Mouse (Mus musculus) heart, embryonic 14.5 days (tissue): ENCODE results near the gene Vsig10. TPM values are rescaled to one million over a fixed set of nuclear protein-coding genes. Genes with fewer than 3 reads are reported as not detected.

Source experiments
- ATAC-seq: fragments of 200-750 bp; cut with Nextera tagmentation; 2 replicates; pipeline ENCODE4 v1.8.0; 2017; ENCODE audit warnings: low read depth, moderate TSS enrichment; ENCODE audit not compliant: insufficient number of reproducible peaks, insufficient read depth, low FRiP score
- H3K27ac ChIP-seq, 2 experiments: fragments of 200-500 bp in 1 of 2; fragments of 300-500 bp in 1 of 2; sonication (generic) in 1 of 2; replicated peaks in 1 of 2; 2 replicates each; pipeline ENCODE4 v1.5.1; 2012 to 2014; ENCODE audit warnings: low read depth in 2 of 2, low read length in 2 of 2, control low read depth in 1 of 2, mild to moderate bottlenecking in 1 of 2, mixed read lengths in 1 of 2; ENCODE audit not compliant: control insufficient read depth in 1 of 2, insufficient read depth in 1 of 2
- H3K27me3 ChIP-seq: fragments of 300-500 bp; sonication (generic); 2 replicates; pipeline ENCODE4 v1.6.1; 2014; ENCODE audit warnings: mild to moderate bottlenecking, low read length, control low read depth; ENCODE audit not compliant: control insufficient read depth, insufficient read depth
- H3K36me3 ChIP-seq: fragments of 300-500 bp; sonication (generic); 2 replicates; pipeline ENCODE4 v1.6.1; 2014; ENCODE audit warnings: mild to moderate bottlenecking, control low read depth, low read length, mixed read lengths; ENCODE audit not compliant: control insufficient read depth, insufficient read depth
- H3K4me1 ChIP-seq, 2 experiments: fragments of 200-500 bp in 1 of 2; fragments of 300-500 bp in 1 of 2; sonication (generic) in 1 of 2; 2 replicates each; pipeline ENCODE4 v1.6.1; 2012 to 2014; ENCODE audit warnings: low read length in 2 of 2, control low read depth in 1 of 2, mixed read lengths in 1 of 2; ENCODE audit not compliant: control insufficient read depth in 2 of 2, insufficient read depth in 2 of 2
- H3K4me2 ChIP-seq: fragments of 300-500 bp; sonication (generic); 2 replicates; pipeline ENCODE4 v1.6.1; 2014; ENCODE audit warnings: mild to moderate bottlenecking, low read length
- H3K4me3 ChIP-seq, 2 experiments: fragments of 200-500 bp in 1 of 2; fragments of 300-500 bp in 1 of 2; sonication (generic) in 1 of 2; 2 replicates each; pipeline ENCODE4 v1.5.1; 2012 to 2014; ENCODE audit warnings: low read length in 2 of 2, mild to moderate bottlenecking in 2 of 2, control low read depth in 1 of 2, low read depth in 1 of 2, moderate library complexity in 1 of 2; ENCODE audit not compliant: control insufficient read depth in 1 of 2, insufficient read depth in 1 of 2
- H3K9ac ChIP-seq: fragments of 300-500 bp; sonication (generic); 2 replicates; pipeline ENCODE4 v1.6.1; 2014; ENCODE audit warnings: mild to moderate bottlenecking, low read length
- H3K9me3 ChIP-seq: fragments of 300-500 bp; sonication (generic); 2 replicates; pipeline ENCODE4 v1.6.1; 2016; ENCODE audit warnings: low read length, control low read depth; ENCODE audit not compliant: control insufficient read depth
- WGBS: fragments of 180-500 bp; shearing (Covaris S2); extraction: QIAGEN DNeasy Blood & Tissue Kit; methylation state at CpG from one replicate; pipeline ENCODE4 v1.1.7; 2014; 5-methylcytosine and 5-hydroxymethylcytosine counted together
- polyA plus RNA-seq: library from polyadenylated mRNA; unstranded; fragments of >200 nt; fragmentation: Nextera tagmentation; extraction: Ambion mirVana; gene quantifications from 2 replicates; pipeline ENCODE4 v1.2.1, GENCODE M21; 2014

Gene Vsig10
- polyA plus RNA-seq, 1 experiment from 2014 or later, result 6.6 TPM

DNA sequence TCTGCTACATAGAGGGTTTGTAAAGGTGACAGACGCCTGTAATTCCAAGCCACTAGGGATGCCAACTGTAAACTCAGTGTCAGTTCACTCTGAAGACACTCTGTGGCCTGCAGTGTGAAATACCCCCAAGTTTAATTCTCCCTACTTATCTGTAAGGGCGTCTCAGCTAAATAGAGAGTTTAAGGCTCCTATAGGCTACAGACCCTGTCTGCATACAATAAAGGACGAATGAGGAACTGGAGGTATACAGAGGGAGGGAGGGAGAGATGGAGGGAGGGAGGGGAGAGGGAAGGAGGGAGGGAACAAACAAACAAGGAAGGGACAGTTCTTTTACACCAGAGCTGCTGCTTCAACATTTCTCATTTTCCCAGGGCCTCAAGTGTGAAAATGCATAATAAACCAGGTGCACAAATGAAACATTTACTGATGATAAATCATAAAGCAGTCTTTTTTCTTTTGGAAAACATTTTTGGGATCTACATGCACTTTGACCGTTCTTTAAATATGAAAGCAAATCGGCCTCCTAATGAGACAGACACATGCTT, 26.6 kb downstream of the Vsig10 start:
- Histone ChIP-seq H3K27me3 (no peaks in the 10 kb centered on the region), H3K36me3 (peaks cover 16% of the 10 kb centered on the region), H3K4me2 (no peak overlapping the region), H3K9me3 (no peaks in the 10 kb centered on the region), H3K9ac (no peak overlapping the region), H3K4me1 (no peaks in the 10 kb centered on the region), H3K4me3 (no peak overlapping the region), H3K27ac (no peak overlapping the region)
- 78% methylated on average over 5 of the region's 5 CpGs for WGBS
- no peak for ATAC-seq

DNA sequence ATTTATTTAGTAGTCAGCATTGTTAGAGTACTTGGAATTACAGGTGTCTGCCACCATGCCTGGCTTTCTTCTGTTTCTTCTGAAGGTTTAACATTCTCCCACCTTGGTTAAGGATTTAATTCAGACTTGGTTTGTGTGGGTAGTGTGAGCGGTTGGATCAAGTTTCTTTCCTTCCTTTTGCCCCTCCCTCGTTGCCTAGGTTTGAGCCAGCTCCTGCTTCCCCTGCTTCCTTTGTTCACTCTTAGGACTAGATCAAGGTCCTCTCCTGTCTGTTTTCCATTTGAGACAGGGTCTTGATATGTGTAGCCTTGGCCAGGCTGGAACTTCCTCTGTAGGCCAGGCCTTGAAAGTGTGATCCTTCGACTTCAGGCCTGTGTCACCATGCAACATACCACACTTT, 27.4 kb downstream of the Vsig10 start:
- Histone ChIP-seq H3K4me2 (no peak overlapping the region), H3K4me3 (no peak overlapping the region), H3K36me3 (peaks cover 16% of the 10 kb centered on the region), H3K9me3 (no peaks in the 10 kb centered on the region), H3K27me3 (no peaks in the 10 kb centered on the region), H3K27ac (0 out of 4 replicates have a peak overlapping the region, but pooled peaks of 1 of the 2 experiments have one; percentile 8), H3K9ac (no peak overlapping the region), H3K4me1 (no peaks in the 10 kb centered on the region)
- no peak; the same call in 1 of the 2 replicates for ATAC-seq
- 45% methylated on average over 3 of the region's 3 CpGs for WGBS

DNA sequence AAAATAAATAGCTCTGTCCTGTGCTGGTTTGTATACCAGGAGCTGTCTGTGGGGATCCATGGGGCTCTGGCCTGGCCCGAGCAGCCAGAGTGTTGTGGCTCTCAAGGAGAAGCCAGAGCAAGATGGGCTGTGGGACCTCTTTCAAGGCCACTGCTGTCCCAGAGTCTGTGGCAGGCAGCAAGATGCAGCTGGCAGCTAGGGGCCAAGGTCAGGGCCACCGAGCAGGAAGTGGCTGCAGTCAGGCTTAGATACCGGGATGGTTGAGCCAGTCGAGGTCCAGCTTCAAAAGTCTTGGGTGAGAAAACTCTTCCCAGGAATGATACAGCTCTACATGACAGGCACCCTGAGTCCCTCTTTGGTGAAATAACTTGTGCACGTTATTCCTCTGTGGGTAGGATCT, 28.1 kb downstream of the Vsig10 start:
- Histone ChIP-seq H3K9ac (no peak overlapping the region), H3K27ac (no peak overlapping the region), H3K4me2 (no peak overlapping the region), H3K4me1 (no peaks in the 10 kb centered on the region), H3K36me3 (peaks cover 20% of the 10 kb centered on the region), H3K9me3 (no peaks in the 10 kb centered on the region), H3K27me3 (no peaks in the 10 kb centered on the region), H3K4me3 (no peak overlapping the region)
- ATAC-seq, result no peak
- WGBS, result 67% methylated on average over 5 of the region's 5 CpGs

DNA sequence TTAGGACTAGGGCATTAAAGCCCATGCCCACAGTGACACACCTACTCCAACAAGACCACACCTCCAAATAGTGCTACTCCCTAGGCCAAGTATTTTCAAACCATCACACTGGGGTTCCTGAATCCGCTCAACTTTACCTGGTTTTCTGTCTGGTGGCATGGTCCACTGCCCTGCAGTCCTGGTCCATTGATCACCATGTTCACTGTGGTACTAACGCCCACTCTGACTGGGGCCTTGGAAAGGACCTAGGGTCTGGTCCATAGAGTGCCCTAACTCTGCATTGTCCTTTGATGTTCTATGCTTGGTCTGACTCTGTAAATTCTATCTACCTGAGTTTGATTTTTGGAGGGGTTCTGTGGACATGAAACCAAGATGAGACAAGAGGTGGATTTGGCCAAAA, 29.0 kb downstream of the Vsig10 start:
- H3K9ac ChIP-seq, result no peak overlapping the region
- peaks cover 24% of the 10 kb centered on the region for H3K36me3 ChIP-seq
- H3K4me1 ChIP-seq, result no peaks in the 10 kb centered on the region
- H3K4me2 ChIP-seq, result no peak overlapping the region
- H3K9me3 ChIP-seq, result no peaks in the 10 kb centered on the region
- H3K4me3 ChIP-seq, result no peak overlapping the region
- WGBS, result 96% methylated on average over 2 of the region's 2 CpGs
- ATAC-seq, result no peak
- no peak overlapping the region for H3K27ac ChIP-seq
- H3K27me3 ChIP-seq, result no peaks in the 10 kb centered on the region

DNA sequence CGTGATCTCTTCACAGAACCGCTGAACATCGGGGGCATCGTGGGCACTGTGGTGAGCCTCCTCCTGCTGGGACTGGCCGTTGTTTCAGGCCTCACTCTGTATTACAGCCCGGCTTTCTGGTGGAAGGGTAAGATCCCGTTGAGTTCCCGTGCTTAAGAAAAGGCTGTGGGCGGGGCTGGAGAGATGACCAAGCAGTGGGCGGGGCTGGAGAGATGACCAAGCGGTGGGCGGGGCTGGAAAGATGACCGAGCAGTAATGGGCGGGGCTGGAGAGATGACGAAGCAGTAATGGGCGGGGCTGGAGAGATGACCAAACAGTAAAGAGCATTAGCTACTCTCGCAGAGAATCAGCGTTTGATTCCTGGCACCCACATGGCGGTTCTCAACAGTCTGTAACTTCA, 29.4 kb downstream of the Vsig10 start:
- ATAC-seq, result no peak
- H3K27me3 ChIP-seq, result no peaks in the 10 kb centered on the region
- no peak overlapping the region for H3K9ac ChIP-seq
- H3K4me3 ChIP-seq, result no peak overlapping the region
- no peak overlapping the region for H3K4me2 ChIP-seq
- H3K36me3 ChIP-seq, result peaks cover 28% of the 10 kb centered on the region
- H3K4me1 ChIP-seq, result no peaks in the 10 kb centered on the region
- H3K27ac ChIP-seq, result no peak overlapping the region
- WGBS, result 38% methylated on average over 19 of the region's 19 CpGs
- no peaks in the 10 kb centered on the region for H3K9me3 ChIP-seq

DNA sequence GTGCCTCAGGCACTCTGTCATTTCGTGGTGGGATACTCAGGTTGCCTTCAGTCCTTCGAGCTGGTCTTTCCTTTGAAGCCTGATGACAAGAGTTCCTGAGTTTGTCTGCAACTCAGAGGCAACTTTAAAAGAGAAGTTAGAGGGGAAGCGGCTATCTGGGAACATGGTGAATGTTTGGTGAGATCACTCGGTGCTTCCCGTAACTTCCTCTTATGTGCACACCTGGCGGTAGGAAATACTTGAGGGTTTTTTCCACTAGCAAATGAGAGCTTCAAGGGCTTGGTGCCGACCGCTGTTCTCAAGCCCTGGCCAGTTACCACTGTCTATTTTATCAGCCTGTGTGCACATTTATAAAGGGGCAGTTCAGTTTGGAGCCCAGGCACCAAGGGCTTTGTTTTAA, 35.2 kb downstream of the Vsig10 start:
- Histone ChIP-seq H3K4me3 (no peak overlapping the region), H3K27ac (no peak overlapping the region), H3K27me3 (no peaks in the 10 kb centered on the region), H3K36me3 (peaks cover 16% of the 10 kb centered on the region; the same call in 1 of the 2 replicates), H3K4me1 (peaks cover 11 to 20% of the 10 kb centered on the region in 2 experiments), H3K9ac (no peak overlapping the region), H3K9me3 (no peaks in the 10 kb centered on the region), H3K4me2 (no peak overlapping the region)
- WGBS, result 67% methylated on average over 8 of the region's 8 CpGs
- ATAC-seq, result no peak

DNA sequence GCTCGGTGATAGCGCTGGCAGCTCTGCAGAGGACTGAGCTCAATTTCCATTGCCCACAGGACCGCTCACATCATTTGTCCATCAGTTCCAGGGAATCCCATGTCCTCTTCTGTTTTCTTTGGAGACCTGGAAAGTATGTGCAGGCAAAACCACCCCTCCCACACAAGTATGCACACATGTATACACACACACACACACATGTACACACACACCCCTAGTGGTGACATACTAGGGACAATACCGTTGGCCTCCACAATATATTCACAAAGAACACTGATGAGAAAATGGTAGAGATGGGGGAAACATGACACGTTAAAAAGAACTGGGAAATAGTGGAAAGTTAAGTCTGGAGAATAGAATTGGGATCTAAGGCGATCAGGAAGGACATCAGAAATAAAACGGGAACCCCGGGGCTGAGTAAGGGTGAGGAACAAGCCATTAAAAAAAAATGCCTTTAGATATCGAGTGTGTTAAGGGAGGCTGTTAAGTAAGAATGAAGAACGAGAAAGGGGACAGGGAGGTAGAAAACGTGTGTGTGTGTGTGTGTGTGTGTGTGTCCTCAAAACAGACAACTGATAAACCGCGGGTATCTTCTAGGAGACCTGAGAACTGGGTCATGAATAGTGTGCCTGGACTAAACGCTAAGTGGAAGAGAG, 36.9 kb downstream of the Vsig10 start:
- H3K9me3 ChIP-seq, result no peaks in the 10 kb centered on the region
- peak overlapping the region; percentile 54 to 97; a peak in 3 of 4 replicates for H3K4me3 ChIP-seq
- H3K4me1 ChIP-seq, result peaks cover 22 to 36% of the 10 kb centered on the region in 2 experiments
- 40% methylated on average over 14 of the region's 14 CpGs for WGBS
- peak overlapping the region; percentile 91 to 97 for H3K27ac ChIP-seq
- peaks cover 20% of the 10 kb centered on the region for H3K36me3 ChIP-seq
- H3K4me2 ChIP-seq, result peak overlapping the region; percentile 88
- no peak for ATAC-seq
- H3K27me3 ChIP-seq, result no peaks in the 10 kb centered on the region
- peak overlapping the region; percentile 97 for H3K9ac ChIP-seq
